Mouse (Mus musculus) left cerebral cortex, postnatal 14 days (tissue): ENCODE data around the gene Car7. TPM values are rescaled to one million over a fixed set of nuclear protein-coding genes. Genes with fewer than 3 reads are reported as not detected.
"Not testable (repeated sequence)": the region's sequence is repeated elsewhere in the genome, so short reads cannot be mapped to it uniquely, and the experiment has no call there.

Source experiments
- DNase-seq, 2 experiments: peaks; one replicate each; pipeline ENCODE4 v3.0.0; 2021 to 2022; ENCODE audit warnings: low spot score in 2 of 2, mixed read lengths in 1 of 2
- intact Hi-C: fragments of 180-260 bp; cut with DNase I; formaldehyde crosslinking; loops from one replicate; pipeline ENCODE4 v1.15.1; 2025
- total RNA-seq, 2 experiments: library from RNA; stranded (reverse); gene quantifications; 2 replicates each; pipeline ENCODE4 v1.2.3; 2021

Gene Car7
- total RNA-seq, 2 experiments from 2014 or later: 28.9 to 36.4 TPM

DNA sequence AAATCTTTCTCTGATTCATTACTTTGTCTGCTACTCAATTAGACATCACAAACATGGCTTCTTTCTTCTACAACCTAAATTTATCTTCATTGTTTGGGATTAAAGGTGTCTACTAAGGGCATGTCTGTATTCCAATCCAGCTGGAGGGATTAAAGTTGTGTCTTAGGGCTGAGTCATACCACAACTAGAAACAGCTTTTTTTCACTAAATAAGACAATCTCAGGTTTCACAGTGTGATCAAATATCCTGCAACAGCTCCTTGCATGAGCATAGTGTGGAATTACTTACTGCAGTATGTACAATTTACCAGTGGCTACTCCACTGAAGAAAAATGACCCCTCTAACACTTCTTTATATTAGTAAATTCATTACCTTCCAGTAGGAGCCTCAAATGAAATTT, 26.2 kb downstream of the Car7 start:
- intact Hi-C loops: no loop called here
- DNase-seq: no peak

DNA sequence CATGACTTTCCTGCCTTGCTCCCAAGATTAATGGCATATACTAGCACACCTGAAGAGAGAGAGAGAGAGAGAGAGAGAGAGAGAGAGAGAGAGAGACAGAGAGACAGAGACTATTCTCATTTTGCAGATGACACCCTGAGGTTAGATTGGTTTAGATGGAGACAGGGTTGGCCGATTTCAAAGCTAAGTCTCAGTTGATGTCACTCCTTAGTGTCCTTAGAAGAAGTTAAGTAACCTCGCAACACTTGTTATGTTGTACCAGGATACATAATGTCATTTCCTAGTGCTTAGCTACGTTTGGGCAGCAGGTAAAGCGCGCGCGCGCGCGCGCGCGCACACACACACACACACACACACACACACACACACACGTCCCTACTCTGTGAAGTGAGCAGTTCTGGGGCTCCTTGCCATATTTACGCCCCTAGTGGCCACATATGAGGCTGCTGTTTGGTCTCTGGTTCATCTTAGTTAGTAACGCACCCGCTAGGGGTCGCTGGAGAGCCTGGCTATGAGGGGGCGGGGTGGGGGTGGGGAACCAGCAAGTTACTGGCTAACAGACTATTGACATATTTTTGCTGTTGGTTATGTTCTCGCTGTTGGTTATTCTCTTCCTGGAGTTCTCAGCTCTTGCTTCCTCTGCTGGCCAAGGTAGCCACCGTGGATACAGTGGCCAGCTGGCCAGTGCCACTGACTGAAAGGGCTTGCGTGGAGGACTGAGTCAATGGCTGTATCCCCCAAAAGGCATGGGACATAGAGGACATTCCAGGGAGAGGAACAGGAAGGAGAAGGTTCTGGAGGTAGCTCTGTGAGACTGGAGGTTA, 30.4 kb downstream of the Car7 start:
- intact Hi-C loops: no loop called here

DNA sequence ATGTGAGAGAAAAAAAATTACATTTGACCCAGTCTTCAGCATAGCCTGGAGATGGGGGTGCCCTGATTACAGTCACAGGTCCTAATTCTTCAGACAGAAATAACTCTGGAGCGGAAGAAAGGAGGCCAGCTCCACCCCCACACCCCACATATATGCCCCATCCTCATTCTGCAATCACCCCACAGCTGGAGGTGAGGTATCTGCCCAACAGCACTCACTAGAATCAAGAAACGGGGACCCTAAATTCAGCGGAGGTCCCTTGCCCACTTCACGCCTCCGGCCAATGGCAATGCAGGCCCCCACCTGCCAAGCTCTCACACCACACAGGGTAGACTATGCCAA, 30.9 kb downstream of the Car7 start:
- DNase-seq: no peak
- intact Hi-C loops: no loop called here

More for the DNA sequence above, 30.4 kb downstream of the Car7 start:
- peak; percentile 84 to 95 for DNase-seq

DNA sequence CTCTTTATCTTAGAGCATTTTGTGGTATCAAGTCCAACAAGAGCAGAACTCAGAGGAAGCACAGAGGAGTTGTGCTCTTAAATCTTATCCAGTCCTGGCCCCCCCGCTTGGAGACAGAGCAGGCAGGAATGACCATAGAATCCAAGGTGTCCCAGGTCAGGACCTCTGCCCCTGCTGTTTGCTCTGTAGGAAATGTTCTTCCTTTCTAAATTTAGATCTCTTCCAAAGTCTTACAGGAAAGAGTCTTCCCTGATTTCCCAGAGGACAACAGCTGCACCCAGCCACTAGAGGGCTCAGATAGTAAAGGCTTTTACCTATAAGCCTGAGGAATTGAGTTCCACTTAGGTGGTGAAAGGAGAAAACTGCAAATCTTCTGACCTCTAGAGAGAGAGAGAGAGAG, 35.1 kb downstream of the Car7 start:
- intact Hi-C loops: no loop called here
- DNase-seq: peak; percentile 43

DNA sequence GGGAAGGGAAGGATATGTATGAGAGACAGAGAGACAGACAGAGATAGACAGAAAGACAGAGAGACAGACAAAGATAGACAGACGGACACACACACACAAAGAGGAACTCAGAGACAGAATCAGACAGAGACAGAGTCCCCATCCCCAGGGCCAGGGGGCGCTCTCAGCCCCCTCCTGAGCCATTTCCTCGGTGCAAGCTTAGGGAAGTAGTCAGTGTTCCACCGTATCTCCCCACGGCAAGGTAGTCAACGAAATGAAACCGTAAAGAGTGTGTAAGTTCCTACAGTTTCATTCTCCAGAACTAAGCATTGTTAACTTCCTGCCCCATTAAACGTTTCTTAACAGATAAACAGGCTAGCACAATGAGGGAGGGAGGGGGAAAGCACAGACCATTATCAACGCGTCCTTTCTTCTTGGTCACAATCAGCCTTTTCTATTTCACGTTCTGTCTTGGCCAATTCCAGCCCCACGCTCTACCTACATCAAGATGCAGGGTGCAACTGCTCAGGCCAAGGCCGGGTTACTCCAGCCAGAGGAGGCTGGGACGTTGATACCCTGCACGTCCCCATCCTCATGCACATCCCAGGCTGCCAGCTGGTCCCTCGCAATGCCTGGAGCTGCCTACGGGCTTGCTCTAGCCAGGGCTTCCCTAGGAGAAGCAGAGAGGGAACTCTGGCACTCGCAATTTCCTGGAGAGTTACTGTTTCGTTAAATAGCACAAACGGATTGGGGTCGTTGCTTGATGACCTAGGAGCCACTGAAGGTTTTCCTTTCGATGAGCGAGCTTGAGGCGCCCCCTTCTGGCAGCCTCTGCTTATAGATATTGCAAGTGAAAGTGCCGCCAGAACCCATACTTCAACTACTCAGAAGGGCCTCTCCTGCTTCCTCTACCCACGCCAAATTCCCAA, 36.2 kb downstream of the Car7 start:
- intact Hi-C loops: loop anchor here (5.0 to 10.0 kb wide), 3 partner anchors 33 to 316 kb away; partner anchors contain the start of gene Cklf
- peak; percentile 73 to 86 for DNase-seq

DNA sequence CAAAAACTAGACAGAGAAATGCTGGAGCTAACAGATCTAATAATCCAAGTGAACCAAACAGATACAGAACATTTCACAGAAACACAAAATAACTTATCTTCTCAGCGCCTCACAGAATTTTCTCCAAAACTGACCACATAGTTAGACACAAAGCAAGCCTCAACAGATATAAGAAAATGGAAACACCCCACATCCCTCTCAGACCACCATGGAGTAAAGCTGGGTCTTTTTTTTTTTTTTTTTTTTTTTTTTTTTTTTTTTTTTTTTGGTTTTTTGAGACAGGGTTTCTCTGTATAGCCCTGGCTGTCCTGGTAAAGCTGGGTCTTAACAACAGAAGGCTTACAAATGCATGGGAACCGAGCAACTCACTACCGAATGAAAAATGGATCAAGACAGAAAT, 42.3 kb downstream of the Car7 start:
- no peak for DNase-seq
- intact Hi-C loops: loop anchor here (10.0 kb wide), 2 partner anchors 232 to 322 kb away; partner anchors contain the start of gene Cklf

DNA sequence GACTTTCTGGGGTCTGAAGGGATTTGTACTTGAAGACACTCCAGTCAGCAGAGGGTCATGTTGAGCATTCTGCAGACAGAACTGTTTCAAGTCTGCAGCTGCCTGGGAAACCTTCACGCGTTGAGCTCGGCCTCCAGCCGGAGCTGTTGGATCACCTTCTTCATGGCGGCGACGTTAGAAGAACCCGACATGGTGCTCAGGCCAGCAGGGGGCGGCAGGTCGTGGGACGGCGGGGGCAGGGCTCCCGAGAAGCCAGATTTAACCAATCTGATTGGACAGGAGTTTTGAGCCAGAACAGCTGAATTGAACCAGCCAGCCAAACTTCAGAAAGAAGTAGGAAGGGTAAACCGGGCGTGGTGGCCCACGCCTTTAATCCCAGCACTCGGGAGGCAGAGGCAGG, 43.1 kb downstream of the Car7 start:
- intact Hi-C loops: loop anchor here (10.0 kb wide), 2 partner anchors 233 to 323 kb away; partner anchors contain the start of gene Cklf
- not testable (repeated sequence) for DNase-seq

DNA sequence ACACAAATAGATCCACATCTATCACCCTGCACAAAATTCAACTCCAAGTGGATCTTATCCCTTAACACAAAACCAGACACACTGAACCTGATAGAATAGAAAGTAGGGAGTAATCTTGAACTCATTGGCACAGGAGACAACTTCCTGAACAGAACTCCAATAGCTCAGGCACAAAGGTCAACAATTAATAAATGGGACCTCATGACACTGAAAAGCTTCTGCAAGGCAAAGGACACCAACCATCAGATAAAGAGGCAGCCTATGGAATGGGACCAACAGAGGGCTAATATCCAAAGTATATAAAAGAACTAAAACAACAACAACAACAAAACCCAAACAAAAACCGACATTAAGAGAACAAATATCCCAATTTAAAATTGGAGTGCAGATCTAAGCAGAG, 50.0 kb downstream of the Car7 start:
- DNase-seq: no peak
- intact Hi-C loops: no loop called here

DNA sequence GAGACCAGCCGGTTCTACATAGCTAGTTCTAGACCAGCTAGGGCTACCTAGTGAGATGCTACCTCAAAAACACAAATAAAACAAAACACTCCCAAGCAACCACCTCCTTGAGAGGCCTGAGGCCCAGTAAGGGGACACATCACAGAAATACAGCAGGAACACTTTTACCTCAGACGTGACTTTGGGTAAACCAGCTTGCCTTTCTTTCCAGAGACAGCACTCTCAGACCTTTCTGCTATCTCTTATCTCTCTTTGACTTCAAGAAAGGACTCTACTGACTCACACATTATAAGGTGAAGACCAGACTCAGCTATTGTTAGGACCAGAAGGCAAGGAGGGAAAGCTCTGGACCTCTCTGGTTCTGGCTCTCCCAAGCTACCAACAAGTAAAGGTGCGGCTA, 55.8 kb downstream of the Car7 start:
- DNase-seq: no peak
- intact Hi-C loops: no loop called here

DNA sequence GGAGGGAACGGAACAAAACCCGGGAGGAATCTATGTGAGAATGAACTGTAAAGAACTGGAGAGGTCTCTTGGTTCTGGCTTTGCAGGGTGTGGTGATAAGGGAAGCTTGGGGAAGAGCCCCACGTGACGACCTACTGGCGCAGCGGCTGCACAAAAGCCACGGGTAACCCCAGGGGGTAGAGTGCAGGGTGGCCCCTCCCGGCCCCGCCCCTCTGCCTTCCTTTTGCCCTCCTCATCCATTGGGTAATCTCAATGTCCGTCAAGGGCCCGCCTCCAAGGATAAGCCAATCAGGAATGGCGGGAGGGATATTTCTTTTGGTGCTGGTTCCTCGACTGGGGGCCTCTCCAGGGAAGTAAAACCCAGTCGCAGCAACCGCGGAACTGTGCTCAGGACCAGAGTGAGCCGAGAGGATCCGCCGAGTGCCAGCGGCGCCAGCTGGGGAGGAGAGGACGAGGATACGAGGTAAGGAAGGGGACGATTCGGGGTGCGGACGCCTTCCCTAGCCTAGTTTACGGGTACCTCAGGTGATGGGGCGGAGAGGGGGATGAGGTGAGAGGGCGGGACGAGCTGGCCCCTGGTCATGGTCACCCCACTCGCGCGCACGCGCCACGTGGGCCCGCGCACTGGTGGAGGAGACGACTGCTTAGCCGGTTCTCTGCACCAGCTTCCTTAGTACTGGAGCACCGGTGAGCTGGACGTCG, 56.8 kb downstream of the Car7 start, which contains the start of gene Pdp2:
Gene Pdp2 (plus strand): TSS at position 319 of the 702 bp plus-strand sequence.
- intact Hi-C loops: no loop called here

DNA sequence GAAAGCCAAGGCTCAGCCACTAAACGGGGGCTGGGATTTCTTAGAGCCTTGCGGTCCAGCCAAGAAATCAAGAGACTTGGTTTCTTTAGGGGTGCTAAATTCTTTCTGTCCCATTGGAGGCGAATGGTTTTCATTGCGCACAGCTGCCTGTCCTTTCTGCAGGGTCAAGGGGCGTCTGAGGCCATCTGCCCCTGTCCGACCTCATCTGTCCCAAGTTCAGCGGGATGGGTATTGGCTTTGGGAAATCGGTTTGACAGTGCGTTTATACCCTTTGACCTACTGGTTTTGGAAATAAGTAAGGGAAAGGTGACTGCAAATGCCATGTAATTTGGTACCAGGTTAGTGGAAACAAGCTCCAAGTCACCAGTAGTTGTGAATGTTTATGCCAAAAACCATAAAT, 57.4 kb downstream of the Car7 start:
- intact Hi-C loops: no loop called here
- no peak for DNase-seq

More for the DNA sequence above, 56.8 kb downstream of the Car7 start, which contains the start of gene Pdp2:
- DNase-seq: peak; percentile 94

DNA sequence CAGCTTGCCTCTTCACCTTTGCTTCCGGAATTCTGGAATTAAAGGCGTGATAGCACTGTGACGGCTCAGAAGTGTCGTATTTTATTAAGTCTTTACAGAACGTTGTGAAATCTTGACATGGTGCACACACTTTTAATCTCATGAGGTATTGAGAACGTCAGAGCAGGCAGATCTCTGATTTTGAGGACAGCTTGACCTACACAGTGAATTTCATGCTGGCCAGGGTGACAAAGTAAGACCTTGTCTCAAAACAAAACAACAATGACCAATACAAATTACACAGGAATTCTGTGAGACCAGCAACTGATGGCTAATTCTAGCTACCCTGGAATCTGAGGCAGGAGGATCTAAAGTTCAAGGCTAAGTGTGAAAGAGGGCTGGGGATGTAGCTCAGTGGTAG, 58.1 kb downstream of the Car7 start:
- intact Hi-C loops: no loop called here
- no peak for DNase-seq

DNA sequence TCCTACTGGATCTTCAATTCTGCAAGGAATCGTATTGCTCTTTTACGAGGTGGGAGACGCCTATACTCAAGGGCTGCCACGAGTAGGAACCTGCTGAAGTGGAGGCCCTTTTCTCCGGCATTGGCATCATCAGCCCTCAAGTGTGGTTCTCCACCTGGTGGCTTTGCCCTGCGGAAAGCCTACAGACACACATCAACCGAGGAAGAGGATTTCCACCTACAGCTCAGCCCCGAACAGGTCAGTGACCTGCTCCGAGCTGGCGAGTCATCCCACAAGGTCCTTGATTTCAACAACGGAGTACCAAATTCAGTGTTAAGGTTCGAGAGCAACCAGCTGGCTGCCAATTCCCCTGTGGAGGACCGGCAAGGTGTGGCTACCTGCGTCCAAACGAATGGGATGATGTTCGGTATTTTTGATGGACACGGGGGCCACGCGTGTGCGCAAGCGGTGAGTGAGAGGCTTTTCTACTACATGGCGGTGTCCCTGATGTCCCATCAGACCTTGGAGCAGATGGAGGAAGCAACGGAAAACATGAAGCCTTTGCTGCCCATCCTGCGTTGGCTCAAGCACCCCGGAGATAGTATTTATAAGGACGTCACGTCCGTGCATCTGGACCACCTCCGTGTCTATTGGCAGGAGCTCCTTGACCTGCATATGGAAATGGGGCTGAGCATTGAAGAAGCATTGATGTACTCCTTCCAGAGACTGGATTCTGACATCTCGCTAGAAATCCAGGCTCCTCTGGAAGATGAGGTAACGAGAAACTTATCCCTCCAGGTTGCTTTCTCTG, 59.2 kb downstream of the Car7 start:
- DNase-seq: no peak
- intact Hi-C loops: no loop called here

DNA sequence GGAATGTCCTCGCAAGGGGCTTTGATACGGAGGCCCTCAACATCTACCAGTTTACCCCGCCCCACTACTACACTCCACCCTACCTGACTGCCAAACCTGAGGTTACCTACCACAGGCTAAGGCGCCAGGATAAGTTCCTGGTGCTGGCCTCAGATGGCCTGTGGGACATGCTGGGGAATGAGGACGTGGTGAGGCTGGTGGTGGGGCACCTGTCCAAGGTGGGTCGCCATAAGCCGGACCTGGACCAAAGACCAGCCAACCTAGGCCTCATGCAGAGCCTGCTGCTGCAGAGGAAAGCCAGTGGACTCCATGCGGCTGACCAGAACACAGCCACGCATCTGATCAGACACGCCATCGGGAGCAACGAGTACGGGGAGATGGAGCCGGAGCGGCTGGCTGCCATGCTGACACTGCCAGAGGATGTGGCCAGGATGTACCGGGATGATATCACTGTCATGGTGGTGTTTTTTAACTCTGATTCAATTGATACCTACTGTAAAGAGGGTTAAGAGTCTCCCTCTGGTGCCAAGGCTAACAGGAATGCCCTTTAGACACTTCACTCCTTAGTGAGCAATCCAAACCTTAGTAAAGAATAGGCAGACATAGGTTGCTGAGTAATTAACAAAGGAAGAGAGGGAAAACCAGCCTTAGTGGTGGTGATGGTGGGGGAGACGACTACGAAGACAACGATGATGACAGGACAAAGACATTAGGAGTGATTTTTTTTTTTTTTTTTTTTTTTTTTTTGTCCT, 60.3 kb downstream of the Car7 start:
- intact Hi-C loops: no loop called here
- DNase-seq: no peak

DNA sequence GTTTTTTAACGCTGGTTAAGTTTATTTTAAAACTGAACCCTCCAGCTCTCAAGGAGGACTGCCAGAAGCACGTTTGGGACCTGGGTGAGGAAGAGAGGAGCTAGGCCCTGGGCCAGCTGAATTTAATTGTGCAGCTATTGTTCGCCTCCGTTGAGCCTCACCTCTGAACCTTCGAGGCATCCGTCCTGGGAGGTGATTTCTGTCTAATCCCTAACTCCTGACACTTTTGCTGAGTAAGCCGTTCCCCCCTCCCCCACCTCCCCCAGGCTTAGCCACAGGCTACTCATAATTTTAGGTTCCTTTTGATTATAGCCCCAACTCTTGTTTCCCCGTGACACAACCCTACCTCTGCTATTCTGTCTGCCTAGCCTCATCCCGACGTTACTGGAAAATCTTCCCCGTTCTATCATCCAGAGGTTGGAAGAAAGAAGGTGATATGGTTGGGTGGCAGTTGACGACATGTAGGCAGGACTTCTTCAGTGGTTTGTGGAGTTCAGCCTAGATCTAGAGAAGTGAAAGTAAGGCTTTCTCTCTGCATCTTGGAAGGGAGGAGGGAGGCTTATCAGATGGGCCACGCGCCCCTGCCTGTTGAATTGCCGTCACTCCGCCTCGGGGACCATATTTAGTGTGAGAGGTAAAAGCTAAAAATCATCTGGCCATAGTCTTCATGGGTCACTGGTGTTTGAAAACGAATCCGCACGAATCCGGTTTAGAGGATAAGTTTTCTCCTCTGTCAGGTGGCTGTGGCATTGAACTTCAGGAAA, 61.5 kb downstream of the Car7 start:
- no peak for DNase-seq
- intact Hi-C loops: no loop called here

DNA sequence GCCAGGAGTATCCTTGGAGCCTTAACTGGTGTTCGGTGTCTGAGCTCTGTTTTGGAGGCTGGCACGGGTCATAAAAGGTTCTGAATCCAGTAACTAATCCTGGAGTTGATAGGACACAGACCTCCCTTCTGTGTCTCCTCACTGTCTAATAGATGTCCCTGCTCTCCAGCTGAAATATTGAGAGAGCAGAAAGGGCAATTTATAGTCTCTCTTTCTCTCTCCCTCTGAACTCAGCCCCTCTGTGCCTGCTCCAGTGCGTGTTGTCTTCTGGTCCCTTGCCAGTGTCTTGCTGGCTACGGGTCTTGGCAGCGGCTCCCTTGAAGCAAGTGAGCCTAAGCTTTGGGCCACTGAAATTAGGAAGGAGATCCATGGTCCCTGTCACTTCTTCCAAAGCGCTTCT, 63.2 kb downstream of the Car7 start:
- intact Hi-C loops: no loop called here
- DNase-seq: no peak

DNA sequence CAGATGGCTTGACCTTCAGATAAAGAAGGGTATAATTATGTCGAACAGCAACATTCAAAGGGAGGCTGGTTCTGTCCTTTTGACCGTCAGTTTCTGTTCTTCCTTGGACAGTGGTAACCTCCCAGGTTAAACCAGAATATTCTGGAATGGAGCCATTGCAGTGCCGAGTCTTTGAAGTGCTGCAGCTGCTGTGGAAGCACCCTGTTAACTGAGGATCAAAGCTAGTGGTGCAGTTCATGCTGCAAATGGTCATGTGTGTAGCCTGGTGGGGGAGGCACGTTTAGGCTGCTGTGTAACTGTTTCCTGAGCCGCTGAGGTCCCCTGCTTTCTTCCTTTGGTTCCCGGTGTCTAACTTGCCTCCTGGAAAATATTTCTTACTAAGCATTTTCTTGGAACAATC, 64.0 kb downstream of the Car7 start:
- intact Hi-C loops: no loop called here
- DNase-seq: no peak
